Mouse (Mus musculus) retina, postnatal 7 days (tissue): ENCODE measurements around the gene Ccdc42.

Experiments used
- DNase-seq: peaks from one replicate; pipeline ENCODE4 v3.0.0-alpha.2; 2012; ENCODE audit warnings: low read depth, low spot score

Gene Ccdc42

DNA sequence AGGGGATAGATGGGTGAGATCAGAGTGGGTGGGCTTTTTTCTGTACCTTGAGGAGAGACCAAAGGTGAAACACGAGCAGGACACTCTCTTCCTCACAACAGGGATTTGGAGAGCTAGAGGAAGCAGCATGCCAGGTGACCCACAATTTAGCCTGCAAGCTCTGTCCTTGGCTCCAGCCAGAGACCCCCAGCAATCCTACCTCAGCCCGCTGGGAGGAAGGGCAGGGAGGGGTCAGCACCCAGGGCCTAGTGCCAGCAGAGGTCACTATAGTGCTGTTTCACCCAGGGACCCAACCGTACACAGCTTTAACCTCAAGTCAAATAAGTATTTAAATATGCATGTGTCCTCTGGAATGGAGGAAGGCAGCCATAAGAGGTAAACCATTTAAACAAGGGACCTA, 931 bp upstream of the Ccdc42 start:
- DNase-seq = no peak

GRCm38 (mm10) chr11:68589055-68589809, 2.4 kb downstream of the Ccdc42 start:
- DNase-seq = no peak

DNA sequence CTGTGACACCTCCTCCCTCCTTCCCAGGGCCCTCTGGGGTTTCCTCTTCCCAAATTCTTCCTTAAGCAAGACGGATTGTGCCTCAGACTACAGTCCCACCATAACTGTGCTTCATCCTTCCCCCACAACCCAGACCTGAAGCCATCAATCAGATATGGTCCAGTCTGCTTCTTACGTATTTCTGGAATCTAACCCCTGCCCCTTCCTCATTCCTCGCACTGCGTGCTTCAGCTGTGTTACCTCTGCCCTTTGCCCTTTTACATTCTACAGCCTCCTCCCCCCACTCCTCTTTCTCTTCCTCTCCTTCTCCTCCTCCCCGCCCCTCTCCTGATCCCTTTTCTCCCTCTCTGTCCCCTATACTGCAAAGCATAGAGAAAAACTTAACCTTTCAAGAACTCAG, 4.9 kb downstream of the Ccdc42 start:
- no peak for DNase-seq

GRCm38 (mm10) chr11:68593247-68593646, 6.4 kb downstream of the Ccdc42 start:
- DNase-seq = no peak

GRCm38 (mm10) chr11:68597912-68598311, 11.1 kb downstream of the Ccdc42 start:
- DNase-seq = no peak

DNA sequence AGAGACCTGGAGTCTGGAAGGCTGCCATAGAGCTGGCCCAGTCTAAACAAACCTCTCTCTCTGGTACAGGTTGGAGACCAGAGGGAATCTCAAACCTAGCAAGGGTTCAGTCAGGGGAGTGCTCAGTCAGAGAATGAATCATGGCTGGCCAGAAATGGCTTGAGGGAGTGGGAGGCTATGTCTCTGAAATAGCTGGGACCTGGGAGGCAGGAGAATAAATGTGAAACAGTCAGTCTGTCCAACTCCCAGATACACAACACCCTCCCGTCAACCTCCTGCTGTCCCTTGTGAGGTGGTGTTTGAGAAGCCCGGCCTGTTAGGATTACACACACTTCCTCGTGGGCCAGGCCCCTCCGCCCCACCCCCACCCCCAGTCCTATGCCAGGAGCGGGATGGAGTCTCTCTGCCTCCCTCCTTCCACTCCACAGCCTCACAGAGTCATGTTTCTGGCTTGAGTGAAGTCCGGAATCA, 13.8 kb downstream of the Ccdc42 start:
- DNase-seq = no peak

DNA sequence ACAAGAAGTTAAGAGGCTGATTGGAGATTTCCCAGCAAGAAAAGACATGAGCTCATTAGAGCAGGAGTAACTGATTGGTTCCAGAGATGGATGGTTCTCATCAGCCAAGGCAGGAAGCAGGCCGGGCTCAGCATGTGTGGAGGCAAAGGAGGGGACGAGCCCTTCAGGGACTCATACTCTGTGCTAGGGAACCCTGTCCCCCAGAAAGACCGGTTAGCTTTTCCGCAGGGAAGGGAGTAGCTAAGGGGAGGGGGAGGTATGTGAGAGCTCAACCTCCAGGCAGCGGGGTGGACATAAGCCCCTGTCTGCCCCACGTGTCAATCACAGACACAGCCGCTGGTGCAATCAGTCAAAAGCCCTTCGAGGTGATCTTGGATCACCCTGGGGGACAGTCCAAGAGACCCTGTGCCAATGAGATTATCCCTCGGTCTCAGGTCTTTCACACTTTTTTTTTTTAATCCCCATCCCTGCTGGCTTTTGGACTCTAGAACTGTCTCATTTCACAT, 14.7 kb downstream of the Ccdc42 start:
- no peak for DNase-seq

- no peak for DNase-seq
Observed at GRCm38 (mm10) chr11:68602200-68602931, 15.5 kb downstream of the Ccdc42 start.

DNA sequence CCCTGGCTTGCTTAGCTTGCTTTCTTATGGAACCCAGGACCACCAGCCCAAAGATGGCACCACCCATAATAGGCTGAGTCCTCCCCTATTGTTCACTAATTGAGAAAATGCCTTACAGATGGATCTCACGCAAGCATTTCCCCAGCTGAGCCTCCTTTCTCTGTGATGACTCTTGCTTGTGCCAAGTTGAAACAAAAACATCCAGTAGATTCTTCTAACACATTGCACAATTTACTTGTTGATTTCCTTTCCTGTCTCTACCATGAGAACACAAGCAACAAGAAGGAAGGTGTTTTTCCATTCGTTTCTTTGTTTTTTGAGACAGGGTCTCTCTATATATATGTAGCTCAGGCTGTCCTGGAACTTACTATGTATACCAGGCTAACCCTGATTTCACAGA, 20.2 kb downstream of the Ccdc42 start:
- DNase-seq = no peak

DNA sequence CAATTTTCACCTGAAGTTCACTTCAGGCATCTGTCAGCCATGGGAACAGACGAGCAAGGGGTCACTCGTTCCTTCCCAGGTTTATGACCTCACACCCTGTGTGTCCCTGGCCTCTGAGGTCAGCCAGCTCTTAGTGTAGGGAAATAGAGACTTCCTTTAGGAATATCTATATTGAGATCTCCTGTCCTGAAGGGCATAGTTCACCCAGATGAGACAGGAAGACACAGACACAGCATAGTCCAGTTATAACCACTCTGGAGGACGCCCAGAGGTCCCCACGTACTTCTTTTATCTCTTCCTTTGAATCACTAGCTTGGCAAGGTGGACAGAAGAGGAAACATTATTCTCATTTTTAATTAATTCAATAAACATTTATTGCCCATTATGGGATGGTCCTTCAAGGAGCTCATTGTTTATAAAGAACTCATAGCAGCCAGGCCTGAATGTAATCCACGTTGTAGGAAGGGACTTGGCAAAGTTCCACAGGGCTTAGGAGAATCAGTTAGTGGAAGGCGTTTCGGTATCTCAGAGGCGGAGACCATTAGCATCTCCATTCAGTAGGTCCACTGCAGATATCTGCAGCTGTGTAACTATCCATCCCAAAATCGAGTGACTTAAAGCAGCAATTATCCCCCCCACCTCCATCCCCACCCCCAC, 23.2 kb downstream of the Ccdc42 start:
- no peak for DNase-seq

GRCm38 (mm10) chr11:68610567-68610947, 23.7 kb downstream of the Ccdc42 start:
- DNase-seq = no peak

DNA sequence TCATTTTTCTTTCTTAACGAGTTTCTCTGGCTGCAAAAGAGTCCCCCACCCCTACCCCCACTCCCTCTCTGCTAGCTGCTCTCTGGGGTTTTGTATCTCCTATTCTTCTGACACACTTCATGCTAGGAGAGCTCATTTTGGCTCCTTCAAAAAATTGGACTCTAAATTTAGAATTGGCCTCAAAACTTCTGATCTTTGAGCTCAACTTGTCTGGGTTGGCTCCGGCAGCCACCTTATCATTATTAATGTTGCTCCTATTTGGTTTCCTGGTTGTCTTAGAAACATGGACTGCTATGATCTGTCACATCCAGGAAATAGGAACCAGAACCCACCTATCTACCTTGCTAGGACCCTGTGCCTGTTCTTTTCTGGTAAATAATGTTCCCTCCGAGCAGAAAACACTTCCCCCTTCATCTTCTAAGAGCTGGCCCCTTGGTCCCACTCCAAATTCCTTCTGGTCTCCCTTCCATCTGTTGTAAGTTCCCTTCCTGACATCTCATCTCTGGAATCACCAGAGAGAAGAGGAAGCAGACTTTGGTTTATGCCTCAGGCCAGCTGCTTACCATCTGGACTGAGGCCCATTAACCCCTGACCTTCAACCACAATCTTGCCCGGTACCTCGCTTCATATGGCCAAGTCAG, 26.4 kb downstream of the Ccdc42 start:
- DNase-seq = no peak

DNA sequence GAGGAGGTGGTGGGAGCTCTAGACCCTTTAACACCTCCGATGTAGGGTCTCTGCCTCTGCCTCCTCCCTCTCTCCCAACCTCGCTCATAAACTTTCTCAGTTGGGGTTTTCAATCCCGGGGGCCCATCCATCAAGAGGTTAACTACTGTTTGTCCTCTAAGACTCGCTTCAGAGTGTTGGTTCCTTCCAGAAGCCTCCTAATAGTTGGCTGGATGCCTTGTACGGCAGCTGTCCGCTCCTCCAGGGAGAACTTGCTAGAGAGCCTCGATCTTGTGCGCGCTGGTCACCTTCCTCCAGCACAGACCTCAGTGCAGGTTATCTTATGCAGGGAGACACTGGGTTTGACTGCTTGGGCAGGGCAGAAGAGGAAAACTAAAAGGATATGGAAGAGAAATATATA, 35.9 kb downstream of the Ccdc42 start:
- no peak for DNase-seq

DNA sequence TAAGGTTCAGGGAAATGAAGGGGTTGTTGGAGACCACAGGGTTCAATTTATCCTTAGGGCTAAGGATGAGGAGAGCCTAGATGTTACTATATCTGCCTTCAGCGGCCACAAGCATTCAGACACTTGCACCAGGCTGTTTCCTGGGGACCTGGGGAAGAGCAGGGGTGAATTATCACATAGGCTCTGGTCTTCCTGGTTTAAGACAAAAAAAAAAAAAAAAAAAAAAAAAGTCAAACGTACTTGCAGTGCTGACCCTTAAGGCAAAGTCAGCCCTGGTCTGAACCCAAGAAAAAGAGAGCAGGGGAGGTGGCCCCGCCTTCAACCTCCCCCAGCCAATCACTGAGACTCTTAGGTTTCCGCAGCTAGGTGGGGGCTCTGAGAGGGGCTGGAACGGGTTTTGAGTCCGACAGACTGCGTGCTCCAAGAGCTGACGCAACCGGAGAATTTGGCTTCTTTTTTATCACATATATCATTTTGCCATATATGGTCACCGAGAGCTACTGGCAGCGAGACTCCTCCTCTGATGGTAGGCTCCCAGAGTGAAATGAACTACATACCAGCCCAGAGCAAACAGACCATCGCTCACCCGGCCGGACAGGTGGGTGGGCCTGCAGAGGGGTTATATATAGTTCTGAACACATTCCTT, 36.5 kb downstream of the Ccdc42 start:
- DNase-seq = no peak

DNA sequence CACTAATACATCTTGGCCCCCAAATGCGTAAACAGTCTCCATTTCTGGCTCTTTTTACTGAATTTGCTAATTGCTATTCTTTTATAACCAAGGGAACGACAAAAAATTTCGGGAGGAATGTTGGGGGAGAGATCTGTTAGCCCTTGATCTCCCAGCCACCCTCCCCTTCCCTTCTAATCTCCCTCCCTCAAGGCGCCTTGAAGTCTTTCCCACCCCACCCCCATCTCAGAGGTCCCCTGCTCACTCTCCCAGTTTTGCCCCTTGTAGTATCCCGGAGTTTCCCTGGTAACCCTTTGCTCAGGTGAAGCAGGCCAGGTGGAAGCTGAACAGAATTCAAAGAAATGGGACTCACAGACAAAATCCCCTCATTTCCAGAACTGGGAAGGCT, 37.0 kb downstream of the Ccdc42 start:
- DNase-seq = no peak

- no peak for DNase-seq
Observed at GRCm38 (mm10) chr11:68631611-68632316, 44.9 kb downstream of the Ccdc42 start.

- DNase-seq = no peak
Observed at GRCm38 (mm10) chr11:68637861-68638615, 51.2 kb downstream of the Ccdc42 start.

DNA sequence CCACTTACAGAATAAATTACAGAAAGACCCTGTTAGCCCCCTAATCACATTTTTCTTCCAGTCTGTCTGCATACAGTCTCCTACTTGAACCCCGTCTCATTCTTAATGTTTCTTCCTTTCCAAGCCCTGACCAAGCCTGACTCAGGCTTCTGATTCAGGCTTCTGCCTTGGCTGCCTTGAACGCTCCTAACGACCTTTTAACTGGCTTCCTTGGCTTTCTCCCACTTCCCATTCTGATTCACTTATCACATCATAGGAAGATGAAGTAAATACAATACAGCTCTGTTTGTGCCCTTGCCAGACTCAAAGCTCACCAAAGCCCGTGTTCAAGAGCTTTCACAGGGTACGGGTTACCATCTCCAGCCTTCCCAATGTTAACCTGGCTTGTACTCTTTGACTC, 54.5 kb downstream of the Ccdc42 start:
- no peak for DNase-seq

- no peak for DNase-seq
Observed at GRCm38 (mm10) chr11:68644781-68645180, 58.0 kb downstream of the Ccdc42 start.
